Mouse (Mus musculus) testis, adult 10 weeks (tissue): ENCODE results near the gene Flt1. TPM values are rescaled to one million over a fixed set of nuclear protein-coding genes. Genes with fewer than 3 reads are reported as not detected.

ENCODE experiments used
- polyA plus RNA-seq: library from polyadenylated mRNA; stranded (reverse); fragments of 350-450 nt; fragmentation: Illumina TruSeq; extraction: RNeasy Lipid Tissue Mini Kit (QIAGEN cat#74804); gene quantifications from one replicate; pipeline ENCODE4 v1.2.3, GENCODE M21; 2014; ENCODE audit warnings: low read depth, low replicate concordance

Flt1 gene
- 1.8 TPM for polyA plus RNA-seq

GRCm38 (mm10) chr5:147725831-147726700 lies at the start of gene Flt1:
Gene Flt1, minus strand, starts transcription at chr5:147726011.

Other genes with a start within 250 kb of the Flt1 start
- 45.5 TPM for gene Pomp, start 134.4 kb upstream of the Flt1 start, polyA plus RNA-seq
- 2.5 TPM for gene Slc46a3, start 168.8 kb upstream of the Flt1 start, polyA plus RNA-seq
- gene Mtus2, start 231.3 kb upstream of the Flt1 start, polyA plus RNA-seq = 1.5 TPM